Mouse (Mus musculus) midbrain, embryonic 14.5 days (tissue): ENCODE measurements around the gene Gpatch8. TPM values are rescaled to one million over a fixed set of nuclear protein-coding genes. Genes with fewer than 3 reads are reported as not detected.

ENCODE experiments used
- ATAC-seq: fragments of 200-750 bp; cut with Nextera tagmentation; 2 replicates; pipeline ENCODE4 v1.8.0; 2017; ENCODE audit warnings: moderate number of reproducible peaks, moderate library complexity; ENCODE audit not compliant: low FRiP score, low TSS enrichment
- DNase-seq: peaks from one replicate; pipeline ENCODE4 v3.0.0-alpha.2; 2015
- H3K27ac ChIP-seq: fragments of 300-500 bp; sonication (generic); replicated peaks from 2 replicates; pipeline ENCODE4 v1.5.1; 2014; ENCODE audit warnings: mild to moderate bottlenecking, low read depth, low read length, moderate library complexity
- H3K27me3 ChIP-seq: fragments of 300-500 bp; sonication (generic); 2 replicates; pipeline ENCODE4 v1.6.1; 2014; ENCODE audit warnings: low read length, control low read depth, mixed read lengths; ENCODE audit not compliant: control insufficient read depth, insufficient read depth
- H3K36me3 ChIP-seq: fragments of 300-500 bp; sonication (generic); 2 replicates; pipeline ENCODE4 v1.6.1; 2014; ENCODE audit warnings: low read length, control low read depth; ENCODE audit not compliant: control insufficient read depth, insufficient read depth
- H3K4me1 ChIP-seq: fragments of 300-500 bp; sonication (generic); 2 replicates; pipeline ENCODE4 v1.6.1; 2014; ENCODE audit warnings: mild to moderate bottlenecking, antibody characterized with exemption, low read length, control low read depth; ENCODE audit not compliant: control insufficient read depth, insufficient read depth
- H3K4me2 ChIP-seq: fragments of 300-500 bp; sonication (generic); 2 replicates; pipeline ENCODE4 v1.6.1; 2014; ENCODE audit warnings: mild to moderate bottlenecking, low read length, moderate library complexity
- H3K4me3 ChIP-seq: fragments of 300-500 bp; sonication (generic); replicated peaks from 2 replicates; pipeline ENCODE4 v1.5.1; 2014; ENCODE audit warnings: low read depth, low read length
- H3K9ac ChIP-seq: fragments of 300-500 bp; sonication (generic); replicated peaks from 2 replicates; pipeline ENCODE4 v1.6.1; 2014; ENCODE audit warnings: mild to moderate bottlenecking, low read length, moderate library complexity
- H3K9me3 ChIP-seq: fragments of 300-500 bp; sonication (generic); 2 replicates; pipeline ENCODE4 v1.6.1; 2016; ENCODE audit warnings: low read length, control low read depth, mixed read lengths; ENCODE audit not compliant: control insufficient read depth
- WGBS: fragments of 180-500 bp; shearing (Covaris S2); extraction: QIAGEN DNeasy Blood & Tissue Kit; methylation state at CpG from one replicate; pipeline ENCODE4 v1.1.7; 2014; 5-methylcytosine and 5-hydroxymethylcytosine counted together
- polyA plus RNA-seq: library from polyadenylated mRNA; unstranded; fragments of >200 nt; fragmentation: Nextera tagmentation; extraction: Ambion mirVana; gene quantifications from 2 replicates; pipeline ENCODE4 v1.2.1, GENCODE M21; 2014

Gene Gpatch8
- polyA plus RNA-seq, 1 experiment from 2014 or later = 58.4 TPM

GRCm38 (mm10) chr11:102576050-102576754 is 20.0 kb upstream of the Gpatch8 start:
- Histone ChIP-seq H3K4me1 (peaks cover 11% of the 10 kb centered on the region), H3K9ac (no peak overlapping the region), H3K27ac (no peak overlapping the region), H3K4me2 (no peak overlapping the region), H3K4me3 (no peak overlapping the region), H3K27me3 (no peaks in the 10 kb centered on the region), H3K36me3 (no peaks in the 10 kb centered on the region), H3K9me3 (no peaks in the 10 kb centered on the region)
- 73% methylated on average over 13 of the region's 13 CpGs for WGBS
- no peak for ATAC-seq
- DNase-seq = no peak

- H3K27ac ChIP-seq = no peak overlapping the region
- H3K9me3 ChIP-seq = no peaks in the 10 kb centered on the region
- peaks cover 6% of the 10 kb centered on the region; the same call in 1 of the 2 replicates for H3K4me1 ChIP-seq
- H3K9ac ChIP-seq = no peak overlapping the region
- DNase-seq (no peak), ATAC-seq (no peak)
- H3K36me3 ChIP-seq = no peaks in the 10 kb centered on the region
- H3K4me3 ChIP-seq = no peak overlapping the region
- no peak overlapping the region for H3K4me2 ChIP-seq
- no peaks in the 10 kb centered on the region for H3K27me3 ChIP-seq
- 40% methylated on average over 1 of the region's 1 CpGs for WGBS
These were observed 18.8 kb upstream of the Gpatch8 start for GRCm38 (mm10) chr11:102575034-102575433.

- WGBS = 7% methylated on average over 18 of the region's 18 CpGs
- H3K27ac ChIP-seq = no peak overlapping the region
- no peaks in the 10 kb centered on the region for H3K36me3 ChIP-seq
- H3K9ac ChIP-seq = peak overlapping the region; percentile 52; the same call in 1 of the 2 replicates
- H3K27me3 ChIP-seq = no peaks in the 10 kb centered on the region
- peak overlapping the region; percentile 69 for H3K4me2 ChIP-seq
- ATAC-seq = no peak
- peak overlapping the region; percentile 27 for H3K4me3 ChIP-seq
- H3K4me1 ChIP-seq = no peaks in the 10 kb centered on the region
- DNase-seq = peak; percentile 96
- H3K9me3 ChIP-seq = no peaks in the 10 kb centered on the region
These were observed 16.9 kb upstream of the Gpatch8 start for GRCm38 (mm10) chr11:102572866-102573663.

DNA sequence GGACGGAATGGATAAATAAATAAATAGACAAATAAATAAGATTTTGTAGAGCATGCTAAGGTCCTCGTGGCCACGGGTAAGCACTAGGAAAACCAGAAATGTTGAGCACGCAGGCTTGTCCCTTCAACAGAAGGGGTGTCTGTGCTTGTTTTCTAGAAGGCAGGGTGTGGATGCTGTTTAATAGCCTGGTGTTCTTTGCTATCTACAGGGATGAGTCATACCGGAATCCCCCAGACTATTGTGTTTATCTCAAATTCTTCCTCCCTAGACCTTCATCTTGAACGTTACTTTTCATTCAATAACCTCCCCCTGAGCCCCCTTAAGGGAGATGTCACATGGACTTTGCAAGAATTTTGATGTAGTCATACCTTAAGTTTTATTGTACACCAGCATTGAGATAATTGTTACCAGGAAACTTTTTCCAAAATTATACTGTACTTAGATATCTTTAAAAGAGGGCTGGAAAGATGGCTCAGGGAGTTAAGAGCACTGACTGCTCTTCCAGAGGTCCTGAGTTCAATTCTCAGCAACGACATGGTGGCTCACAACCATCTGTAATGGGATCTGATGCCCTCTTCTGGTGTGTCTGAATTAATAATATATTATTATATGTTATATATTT is 12.7 kb upstream of the Gpatch8 start:
- no peak for ATAC-seq
- Histone ChIP-seq H3K9me3 (no peaks in the 10 kb centered on the region), H3K4me1 (no peaks in the 10 kb centered on the region), H3K4me3 (no peak overlapping the region), H3K4me2 (no peak overlapping the region), H3K36me3 (no peaks in the 10 kb centered on the region), H3K27me3 (no peaks in the 10 kb centered on the region), H3K9ac (no peak overlapping the region), H3K27ac (no peak overlapping the region)
- WGBS = 86% methylated on average over 7 of the region's 7 CpGs
- DNase-seq = no peak

DNA sequence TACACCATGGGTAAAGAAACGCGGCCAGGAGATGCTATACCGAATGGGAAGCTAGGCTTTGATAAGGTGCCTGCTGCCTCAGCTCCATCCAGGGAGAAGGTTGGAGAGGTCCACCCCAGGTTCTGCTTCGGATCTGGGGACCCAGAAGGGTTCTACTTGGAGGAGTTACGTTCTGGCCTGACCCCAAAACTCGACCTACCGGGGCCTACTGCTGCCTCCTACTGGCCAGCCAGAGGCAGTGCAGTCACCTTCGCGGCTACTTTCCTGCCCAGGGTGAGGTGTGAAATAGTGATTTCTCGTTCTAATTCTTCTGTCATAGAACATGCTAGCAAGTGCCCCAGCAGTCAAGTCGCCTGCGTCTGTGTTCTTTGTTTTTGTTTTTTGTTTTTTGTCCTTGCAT is 12.0 kb upstream of the Gpatch8 start:
- no peak overlapping the region for H3K4me2 ChIP-seq
- no peaks in the 10 kb centered on the region for H3K4me1 ChIP-seq
- 84% methylated on average over 12 of the region's 12 CpGs for whole genome bisulfite sequencing
- no peaks in the 10 kb centered on the region for H3K27me3 ChIP-seq
- no peaks in the 10 kb centered on the region for H3K36me3 ChIP-seq
- no peak overlapping the region for H3K4me3 ChIP-seq
- no peak for DNase-seq
- no peak overlapping the region for H3K9ac ChIP-seq
- no peaks in the 10 kb centered on the region for H3K9me3 ChIP-seq
- H3K27ac ChIP-seq = no peak overlapping the region
- no peak for ATAC-seq

DNA sequence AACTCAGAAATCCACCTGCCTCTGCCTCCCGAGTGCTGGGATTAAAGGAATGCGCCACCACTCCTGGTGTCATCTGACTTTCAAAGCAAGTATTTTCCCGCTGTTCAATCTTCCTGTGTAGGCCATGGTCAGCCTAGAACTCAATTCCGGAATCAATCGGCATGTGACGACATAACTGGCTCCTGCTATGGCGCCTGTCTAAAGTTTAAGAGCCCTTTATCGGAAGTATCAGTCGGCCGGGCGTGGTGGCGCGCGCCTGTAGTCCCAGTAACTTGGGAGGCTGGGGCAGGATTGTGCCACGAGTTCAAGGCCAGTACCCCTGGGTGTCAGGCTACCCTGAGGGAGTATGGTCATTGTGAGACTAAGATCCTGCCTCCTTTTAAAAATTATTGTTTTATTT is 11.5 kb upstream of the Gpatch8 start:
- ATAC-seq (no peak), DNase-seq (no peak)
- Histone ChIP-seq H3K27me3 (no peaks in the 10 kb centered on the region), H3K4me2 (no peak overlapping the region), H3K4me1 (no peaks in the 10 kb centered on the region), H3K4me3 (no peak overlapping the region), H3K36me3 (no peaks in the 10 kb centered on the region), H3K9me3 (no peaks in the 10 kb centered on the region), H3K9ac (no peak overlapping the region), H3K27ac (no peak overlapping the region)
- 97% methylated on average over 15 of the region's 15 CpGs for WGBS

- ATAC-seq (no peak), DNase-seq (no peak)
- Histone ChIP-seq H3K27ac (no peak overlapping the region), H3K4me3 (no peak overlapping the region), H3K4me2 (no peak overlapping the region), H3K27me3 (no peaks in the 10 kb centered on the region), H3K4me1 (no peaks in the 10 kb centered on the region), H3K9me3 (no peaks in the 10 kb centered on the region), H3K36me3 (no peaks in the 10 kb centered on the region), H3K9ac (no peak overlapping the region)
- WGBS = 92% methylated on average over 6 of the region's 6 CpGs
These were observed 11.0 kb upstream of the Gpatch8 start for GRCm38 (mm10) chr11:102567157-102567556.

DNA sequence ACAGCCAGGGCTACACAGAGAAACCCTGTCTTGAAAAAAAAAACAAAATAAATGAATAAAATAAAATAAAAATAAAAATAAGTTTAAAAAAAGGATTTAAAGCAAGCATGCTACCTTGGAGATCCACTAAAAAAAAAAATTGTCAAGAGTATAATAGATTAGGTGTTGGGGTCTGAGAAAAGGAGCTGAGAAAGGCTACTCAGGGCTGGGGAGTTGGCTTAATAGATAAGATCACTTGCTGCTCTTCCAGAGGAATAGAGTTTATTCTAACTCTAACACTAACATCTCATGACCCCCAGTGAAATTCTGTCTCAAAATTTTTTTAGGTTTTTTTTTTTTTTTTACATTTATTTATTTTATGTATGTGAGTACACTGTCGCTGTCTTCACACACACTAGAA is 10.1 kb upstream of the Gpatch8 start:
- no peak for DNase-seq
- Histone ChIP-seq H3K4me2 (no peak overlapping the region), H3K27ac (no peak overlapping the region), H3K9me3 (no peaks in the 10 kb centered on the region), H3K4me3 (no peak overlapping the region), H3K4me1 (no peaks in the 10 kb centered on the region), H3K36me3 (no peaks in the 10 kb centered on the region), H3K9ac (no peak overlapping the region), H3K27me3 (no peaks in the 10 kb centered on the region)
- ATAC-seq = no peak
- 96% methylated on average over 1 of the region's 1 CpGs for WGBS
